ENCODE assay signal across 14 mouse cellular contexts in genomic region chr14:79521056-79521455, GRCm38 (mm10). TPM values are rescaled to one million over a fixed set of nuclear protein-coding genes. Genes with fewer than 3 reads are reported as not detected.
A peak's percentile ranks its signal among the peaks of the same experiment; 100 is the strongest.
DNase-seq lines count a peak whose midpoint lies in the region; ATAC-seq and TF ChIP-seq lines count a peak whose summit lies in the region.
"Had no signal": no experiment of that assay in that cellular context is flagged by ENCODE, and none has a peak within 500 bp of the region (broad histone marks: within the 10 kb centered on the region; RNA-seq: fewer than 3 reads in every experiment).

No protein-coding gene starts in this region.

- no peaks in the 10 kb centered on the region for H3K27me3 ChIP-seq in heart, embryonic 13.5 days (replicated peaks)
- H3K27me3 ChIP-seq in lung, embryonic 16.5 days (ENCODE audit: control insufficient read depth, insufficient read depth, low read depth, low read length) = no peaks in the 10 kb centered on the region
- no peaks in the 10 kb centered on the region for H3K27me3 ChIP-seq in forebrain, postnatal 0 days (ENCODE audit: insufficient read depth, low read length)
- H3K27me3 ChIP-seq: embryonic facial prominence, embryonic 12.5 days; forebrain, embryonic 13.5 days; hindbrain, embryonic 15.5 days had no signal

- WGBS in heart, embryonic 13.5 days = 94% methylated on average over 1 of the region's 1 CpGs
- WGBS in lung, embryonic 16.5 days = 77% methylated on average over 1 of the region's 1 CpGs
- WGBS in bone marrow, adult 2 months = 17% methylated on average over 1 of the region's 1 CpGs
- 86% methylated on average over 1 of the region's 1 CpGs for WGBS in forebrain, postnatal 0 days

- no peaks in the 10 kb centered on the region for H3K36me3 ChIP-seq in heart, embryonic 13.5 days
- H3K36me3 ChIP-seq in lung, embryonic 16.5 days (ENCODE audit: control insufficient read depth, insufficient read depth, low read length) = no peaks in the 10 kb centered on the region
- H3K36me3 ChIP-seq in forebrain, postnatal 0 days (ENCODE audit: insufficient read depth) = no peaks in the 10 kb centered on the region
- H3K36me3 ChIP-seq: embryonic facial prominence, embryonic 12.5 days; hindbrain, embryonic 15.5 days had no signal

- intact Hi-C loops in heart, postnatal 14 days (cut with DNase I) = no loop called here

- no peaks in the 10 kb centered on the region for H3K9me3 ChIP-seq in heart, embryonic 13.5 days
- H3K9me3 ChIP-seq in lung, embryonic 16.5 days (ENCODE audit: control insufficient read depth, low read length) = no peaks in the 10 kb centered on the region
- no peaks in the 10 kb centered on the region for H3K9me3 ChIP-seq in forebrain, postnatal 0 days (ENCODE audit: low read length)
- H3K9me3 ChIP-seq: embryonic facial prominence, embryonic 12.5 days; forebrain, embryonic 13.5 days; hindbrain, embryonic 15.5 days had no signal

- peak overlapping the region; percentile 52 for H3K27ac ChIP-seq in heart, embryonic 13.5 days (replicated peaks)
- peak overlapping the region; percentile 73 for H3K27ac ChIP-seq in lung, embryonic 16.5 days (ENCODE audit: low read length)
- H3K27ac ChIP-seq in bone marrow, adult 2 months (ENCODE audit: control insufficient read depth, insufficient read depth, low read depth, low read length, poor library complexity) = peak overlapping the region; percentile 64; the same call in 1 of the 2 replicates
- H3K27ac ChIP-seq in forebrain, postnatal 0 days (ENCODE audit: low read depth, low read length) = no peak overlapping the region
- H3K27ac ChIP-seq: embryonic facial prominence, embryonic 12.5 days; forebrain, embryonic 13.5 days; hindbrain, embryonic 15.5 days had no signal

- H3K9ac ChIP-seq in heart, embryonic 13.5 days = no peak overlapping the region
- H3K9ac ChIP-seq in lung, embryonic 16.5 days (ENCODE audit: low read length) = no peak overlapping the region
- H3K9ac ChIP-seq in forebrain, postnatal 0 days = no peak overlapping the region
- H3K9ac ChIP-seq: embryonic facial prominence, embryonic 12.5 days; forebrain, embryonic 13.5 days; hindbrain, embryonic 15.5 days had no signal

- no peak for DNase-seq in heart, postnatal 14 days
- no peak for DNase-seq in lung, postnatal 36 days
- no peak for DNase-seq in forebrain, postnatal 0 days
- DNase-seq in T-cell, adult 2 months (ENCODE audit: low spot score) = no peak
- DNase-seq: adrenal gland, postnatal 36 days; cerebellum, adult 8-10 months; gastrocnemius, postnatal 10 days had no signal

- H3K4me3 ChIP-seq in heart, embryonic 13.5 days = no peak overlapping the region
- no peak overlapping the region for H3K4me3 ChIP-seq in lung, embryonic 16.5 days (ENCODE audit: low read length)
- H3K4me3 ChIP-seq in bone marrow, adult 2 months (replicated peaks; ENCODE audit: control insufficient read depth, low read depth, low read length) = no peak overlapping the region
- H3K4me3 ChIP-seq in forebrain, postnatal 0 days (ENCODE audit: low read depth, low read length) = no peak overlapping the region
- H3K4me3 ChIP-seq: embryonic facial prominence, embryonic 12.5 days; forebrain, embryonic 13.5 days; hindbrain, embryonic 15.5 days had no signal

- no peak for TF ChIP-seq CTCF in bone marrow, adult 2 months (IDR thresholded peaks at IDR 0.05; ENCODE audit: control insufficient read depth, insufficient read depth, low read length)
- TF ChIP-seq CTCF in forebrain, postnatal 0 days (IDR thresholded peaks at IDR 0.05; ENCODE audit: low read depth) = no peak

- ATAC-seq in heart, embryonic 13.5 days (ENCODE audit: extremely low read depth, insufficient number of reproducible peaks, low FRiP score, low TSS enrichment) = no peak
- no peak for ATAC-seq in lung, embryonic 16.5 days (ENCODE audit: low read depth)
- peak; percentile 10; the same call in 1 of the 2 replicates for ATAC-seq in megakaryocyte-erythroid progenitor cell, adult 5-6 weeks (replicated peaks; ENCODE audit: low FRiP score, low TSS enrichment, poor library complexity, severe bottlenecking)
- no peak for ATAC-seq in forebrain, postnatal 0 days
- ATAC-seq: forebrain, embryonic 13.5 days had no signal

- no peak for TF ChIP-seq POLR2A in bone marrow, adult 2 months (IDR thresholded peaks at IDR 0.05; ENCODE audit: borderline replicate concordance, control insufficient read depth, low read depth, low read length)

- peaks cover 30% of the 10 kb centered on the region for H3K4me1 ChIP-seq in heart, embryonic 13.5 days
- peaks cover 19% of the 10 kb centered on the region for H3K4me1 ChIP-seq in lung, embryonic 16.5 days (replicated peaks; ENCODE audit: control insufficient read depth, insufficient read depth, low read length)
- H3K4me1 ChIP-seq in bone marrow, adult 2 months (ENCODE audit: control insufficient read depth, insufficient read depth, low read length) = peaks cover 7% of the 10 kb centered on the region
- H3K4me1 ChIP-seq in forebrain, postnatal 0 days (ENCODE audit: insufficient read depth) = no peaks in the 10 kb centered on the region
- H3K4me1 ChIP-seq: embryonic facial prominence, embryonic 12.5 days; hindbrain, embryonic 15.5 days had no signal

- H3K4me2 ChIP-seq in heart, embryonic 13.5 days = no peak overlapping the region
- H3K4me2 ChIP-seq in lung, embryonic 16.5 days (ENCODE audit: low read depth, low read length) = no peak overlapping the region
- no peak overlapping the region for H3K4me2 ChIP-seq in forebrain, postnatal 0 days (ENCODE audit: low read depth)
- H3K4me2 ChIP-seq: embryonic facial prominence, embryonic 12.5 days; forebrain, embryonic 13.5 days; hindbrain, embryonic 15.5 days had no signal

RNA-seq across cellular contexts. Expression of gene Wbp4, which starts 39.7 kb away (rescaled TPM):
- 24.5 and 26.4 TPM in 2 replicates for polyA plus RNA-seq in heart, embryonic 13.5 days (2015; fragmentation: Nextera tagmentation; extraction: Ambion mirVana)
- 10 to 100 TPM; 19.8 to 21.8 TPM for total RNA-seq in heart, postnatal 14 days (2021)
- 39.1 and 43.1 TPM in 2 replicates for polyA plus RNA-seq in lung, embryonic 16.5 days (2015; fragmentation: Nextera tagmentation; extraction: Ambion mirVana)
- 22.6 and 24.5 TPM in 2 replicates for polyA plus RNA-seq in bone marrow, adult 2 months (2011; ENCODE audit: insufficient read depth, insufficient read length, low replicate concordance, missing spikeins)
- 26.9 and 33.8 TPM in 2 replicates for total RNA-seq in megakaryocyte-erythroid progenitor cell, adult 5-6 weeks (2014; fragmentation: Nextera tagmentation)
- 57.3 and 94.9 TPM in 2 replicates for total RNA-seq in megakaryocyte-erythroid progenitor cell, adult 5-6 weeks (2017)
- total RNA-seq in forebrain, postnatal 0 days (2014; rRNA removed) = 43.1 and 44.8 TPM in 2 replicates
- 46.3 and 50.6 TPM in 2 replicates for polyA plus RNA-seq in forebrain, postnatal 0 days (2015; fragmentation: Nextera tagmentation; extraction: Ambion mirVana)

RNA-seq across cellular contexts. Expression of gene Elf1, which starts 40.1 kb away (rescaled TPM):
- 7.2 and 8.0 TPM in 2 replicates for polyA plus RNA-seq in heart, embryonic 13.5 days (2015; fragmentation: Nextera tagmentation; extraction: Ambion mirVana)
- 10 to 100 TPM; 20.8 to 21.5 TPM for total RNA-seq in heart, postnatal 14 days (2021)
- 14.0 and 14.5 TPM in 2 replicates for polyA plus RNA-seq in lung, embryonic 16.5 days (2015; fragmentation: Nextera tagmentation; extraction: Ambion mirVana)
- polyA plus RNA-seq in bone marrow, adult 2 months (2011; ENCODE audit: insufficient read depth, insufficient read length, low replicate concordance, missing spikeins) = 20.1 and 22.6 TPM in 2 replicates
- 51.9 and 58.5 TPM in 2 replicates for total RNA-seq in megakaryocyte-erythroid progenitor cell, adult 5-6 weeks (2014; fragmentation: Nextera tagmentation)
- 111 and 178 TPM in 2 replicates for total RNA-seq in megakaryocyte-erythroid progenitor cell, adult 5-6 weeks (2017)
- total RNA-seq in forebrain, postnatal 0 days (2014; rRNA removed) = 5.1 and 8.9 TPM in 2 replicates
- polyA plus RNA-seq in forebrain, postnatal 0 days (2015; fragmentation: Nextera tagmentation; extraction: Ambion mirVana) = 1.6 and 2.3 TPM in 2 replicates
